Mouse (Mus musculus): ENCODE measurements around the gene Inafm1. TPM values are rescaled to one million over a fixed set of nuclear protein-coding genes. Genes with fewer than 3 reads are reported as not detected.

Gene Inafm1
- total and polyA plus RNA-seq, 3 experiments, result 50.7 to 87.6 TPM; not detected in 1

DNA sequence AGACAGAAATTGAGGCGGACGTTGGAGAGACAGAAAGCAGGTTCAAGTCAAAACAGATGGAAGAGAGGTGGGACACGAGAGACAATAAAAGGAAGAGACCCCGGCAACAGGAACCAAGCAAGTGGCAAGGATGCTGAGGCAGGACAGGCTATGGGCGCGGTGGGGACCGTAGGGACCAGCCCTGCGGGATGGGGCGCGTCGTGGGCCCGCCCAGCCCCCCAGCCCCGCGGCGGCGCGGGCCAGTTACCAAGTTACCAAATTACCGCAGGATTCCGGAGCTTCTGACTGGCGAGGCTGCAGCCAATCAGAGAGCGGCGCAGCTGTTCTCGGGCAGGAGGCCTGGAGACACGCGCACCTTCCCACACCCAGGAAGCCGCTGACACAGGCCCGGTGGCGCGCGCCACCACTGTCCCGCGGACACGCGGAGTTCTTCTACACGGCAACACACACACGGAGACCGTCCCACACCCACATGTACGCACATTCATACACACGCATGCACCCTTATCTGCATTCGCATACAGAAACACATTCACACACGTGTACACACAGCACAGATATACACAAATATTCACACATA, 22.0 kb upstream of the Inafm1 start (continued):
- no peak for TF ChIP-seq USF2 (IDR thresholded peaks at IDR 0.05; ENCODE audit: borderline replicate concordance in 1 of 2, insufficient read depth in 1 of 2, low read depth in 1 of 2, low read length in 2 of 2)
- no peak for TF ChIP-seq MAFK (IDR thresholded peaks at IDR 0.05; ENCODE audit: borderline replicate concordance, low read depth, low read length)
- TF ChIP-seq SMC3 (IDR thresholded peaks at IDR 0.05; ENCODE audit: low read depth, low read length), result no peak

DNA sequence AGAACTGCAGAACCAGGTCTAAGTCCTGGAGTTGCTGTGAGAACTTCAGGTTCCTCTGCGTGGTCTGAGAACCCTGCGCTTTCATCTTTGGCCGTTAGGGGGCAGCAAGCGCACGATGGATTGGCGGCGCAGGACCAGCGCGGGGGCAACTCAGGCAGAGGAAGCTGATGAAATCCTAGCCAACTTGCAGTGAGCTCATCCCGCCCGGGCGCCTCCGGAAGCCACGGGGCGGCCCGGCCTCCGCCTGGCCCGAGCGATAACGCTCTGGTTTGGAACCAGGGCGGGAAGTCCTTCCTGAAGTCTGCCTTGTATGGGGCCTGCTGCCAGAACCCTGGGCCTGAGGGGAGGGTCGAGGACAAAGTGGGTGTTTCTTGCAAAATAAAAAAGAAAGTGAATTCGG, 21.4 kb upstream of the Inafm1 start:
- peak; percentile 99 for DNase-seq (ENCODE audit: low read depth, low spot score)
- Histone ChIP-seq H3K36me3 (ENCODE audit: control insufficient read depth in 1 of 2, insufficient read depth in 2 of 2, low read length in 2 of 2) (peaks cover 0 to 10% of the 10 kb centered on the region in 2 experiments; a peak in 2 of 4 replicates), H3K9ac (ENCODE audit: control insufficient read depth, low read depth, low read length, poor library complexity, severe bottlenecking) (peak overlapping the region; percentile 98), H3K9me3 (replicated peaks; ENCODE audit: insufficient read depth, low read length) (no peaks in the 10 kb centered on the region), H3K27me3 (ENCODE audit: control insufficient read depth in 1 of 2, insufficient read depth in 2 of 2, low read length in 2 of 2) (no peaks in the 10 kb centered on the region), H3K27ac (ENCODE audit: control insufficient read depth, low read depth, low read length) (peak overlapping the region; percentile 100), H3K79me2 (ENCODE audit: control insufficient read depth, insufficient read depth, low read length, poor library complexity) (peaks cover 1% of the 10 kb centered on the region; the same call in 1 of the 2 replicates), H3K4me3 (ENCODE audit: control insufficient read depth in 1 of 2, insufficient read depth in 1 of 2, low read depth in 2 of 2, low read length in 2 of 2) (peak overlapping the region; percentile 57 to 82), H3K4me1 (ENCODE audit: control insufficient read depth in 1 of 2, insufficient read depth in 2 of 2, low read length in 2 of 2) (peaks cover 0 to 12% of the 10 kb centered on the region in 2 experiments; a peak in 2 of 4 replicates)
- TF ChIP-seq MAZ (IDR thresholded peaks at IDR 0.05; ENCODE audit: low read depth, low read length), result peak; percentile 98
- peak; percentile 46; the same call in 1 of the 2 replicates for TF ChIP-seq POLR2AphosphoS2 (IDR thresholded peaks at IDR 0.05; ENCODE audit: low read length)
- peak; percentile 98 for TF ChIP-seq ETS1 (IDR thresholded peaks at IDR 0.05; ENCODE audit: low read depth, low read length)
- TF ChIP-seq MEF2A (IDR thresholded peaks at IDR 0.05; ENCODE audit: extremely low read depth, insufficient replicate concordance, low read depth, low read length, poor library complexity, severe bottlenecking), result peak; percentile 7; the same call in 1 of the 2 replicates
- peak; percentile 94 for TF ChIP-seq RCOR1 (IDR thresholded peaks at IDR 0.05; ENCODE audit: low read depth, low read length)
- peak; percentile 89; the same call in 1 of the 2 replicates for TF ChIP-seq E2F4 (IDR thresholded peaks at IDR 0.05; ENCODE audit: borderline replicate concordance, low read depth, low read length)
- TF ChIP-seq MAFK (IDR thresholded peaks at IDR 0.05; ENCODE audit: borderline replicate concordance, low read depth, low read length), result no peak
- TF ChIP-seq KAT2A (conservative IDR thresholded peaks at IDR 0.05; ENCODE audit: low read depth, low read length), result peak; percentile 50
- peak; percentile 26 for TF ChIP-seq MAX (IDR thresholded peaks at IDR 0.05; ENCODE audit: low read length)
- peak; percentile 64; the same call in 1 of the 2 replicates for TF ChIP-seq BHLHE40 (IDR thresholded peaks at IDR 0.05; ENCODE audit: borderline replicate concordance, low read depth, low read length)
- TF ChIP-seq POLR2AphosphoS5 (IDR thresholded peaks at IDR 0.05; ENCODE audit: borderline replicate concordance, low read depth, low read length), result no peak
- no peak for TF ChIP-seq GABPA (IDR thresholded peaks at IDR 0.05; ENCODE audit: low read depth, low read length)
- no peak for TF ChIP-seq TBP (IDR thresholded peaks at IDR 0.05; ENCODE audit: low read depth, low read length)
- peak; percentile 60 for TF ChIP-seq ELF1 (IDR thresholded peaks at IDR 0.05; ENCODE audit: low read depth, low read length)
- peak; percentile 90 to 100 for TF ChIP-seq EP300 (IDR thresholded peaks at IDR 0.05; ENCODE audit: low read depth in 1 of 2, low read length in 2 of 2)
- peak; percentile 98 for TF ChIP-seq TAL1 (IDR thresholded peaks at IDR 0.05; ENCODE audit: low read length)
- no peak for TF ChIP-seq CHD2 (IDR thresholded peaks at IDR 0.05; ENCODE audit: low read length)
- TF ChIP-seq HCFC1 (IDR thresholded peaks at IDR 0.05; ENCODE audit: low read depth, low read length), result no peak; the same call in 1 of the 2 replicates
- TF ChIP-seq TCF12 (IDR thresholded peaks at IDR 0.05; ENCODE audit: low read depth, low read length), result peak; percentile 99
- no peak for TF ChIP-seq POLR2A (IDR thresholded peaks at IDR 0.05; ENCODE audit: control insufficient read depth in 1 of 2, insufficient read depth in 1 of 2, low read depth in 1 of 2, low read length in 2 of 2, poor library complexity in 1 of 2)
- 0 out of 2 replicates have a peak, but pooled peaks have one; percentile 9 for TF ChIP-seq USF1 (IDR thresholded peaks at IDR 0.05; ENCODE audit: low read depth, low read length)
- no peak; the same call in 1 of the 2 replicates for TF ChIP-seq MYB (IDR thresholded peaks at IDR 0.05; ENCODE audit: low read depth, low read length)
- peak; percentile 59; the same call in 1 of the 2 replicates for TF ChIP-seq MYC (IDR thresholded peaks at IDR 0.05; ENCODE audit: low read depth, low read length)
- TF ChIP-seq ZC3H11A (IDR thresholded peaks at IDR 0.05; ENCODE audit: low read depth, low read length), result peak; percentile 86
- TF ChIP-seq CHD1 (IDR thresholded peaks at IDR 0.05; ENCODE audit: low read depth, low read length), result 0 out of 2 replicates have a peak, but pooled peaks have one; percentile 21
- peak; percentile 13; the same call in 1 of the 2 replicates for TF ChIP-seq ZNF384 (IDR thresholded peaks at IDR 0.05; ENCODE audit: low read depth, low read length)
- TF ChIP-seq NELFE (IDR thresholded peaks at IDR 0.05; ENCODE audit: low read depth, low read length), result no peak
- TF ChIP-seq MXI1 (IDR thresholded peaks at IDR 0.05; ENCODE audit: low read depth, low read length), result peak; percentile 78
- TF ChIP-seq SIN3A (IDR thresholded peaks at IDR 0.05; ENCODE audit: low read length), result peak; percentile 90
- TF ChIP-seq JUND (IDR thresholded peaks at IDR 0.05; ENCODE audit: low read depth, low read length), result no peak
- peak; percentile 81 for TF ChIP-seq SMC3 (IDR thresholded peaks at IDR 0.05; ENCODE audit: low read depth, low read length)
- TF ChIP-seq ZMIZ1 (IDR thresholded peaks at IDR 0.05; ENCODE audit: low read depth, low read length), result no peak
- peak; percentile 63 to 97 (median 97); a peak in 5 of 6 replicates for TF ChIP-seq CTCF (IDR thresholded peaks at IDR 0.05 in 2 of 3, conservative IDR thresholded peaks at IDR 0.05 in 1 of 3; ENCODE audit: control insufficient read depth in 1 of 3, insufficient read depth in 1 of 3, low read depth in 2 of 3, low read length in 3 of 3, poor library complexity in 1 of 3, severe bottlenecking in 1 of 3)

Data from MEL (cell line).